Mouse (Mus musculus) B cell, adult (primary cell): ENCODE results near the gene Gpat2. TPM values are rescaled to one million over a fixed set of nuclear protein-coding genes. Genes with fewer than 3 reads are reported as not detected.

Experiments used
- total RNA-seq: library from RNA; stranded (reverse); gene quantifications from 4 replicates; pipeline ENCODE4 v1.2.4, GENCODE M21; 2023; ENCODE audit not compliant: inconsistent age

Gene Gpat2
- total RNA-seq: 0.33 to 0.55 TPM (median 0.33 TPM) in 3 of 4 replicates, not detected in the other

GRCm38 (mm10) chr2:127424977-127425376, at the start of gene Gpat2:
Gene Gpat2, plus strand, starts transcription at chr2:127425199.

GRCm38 (mm10) chr2:127444055-127444789, 19.2 kb downstream of the Gpat2 start, which contains the start of gene Fahd2a:
Gene Fahd2a, minus strand, starts transcription at chr2:127444565.

Other genes starting within 250 kb of the Gpat2 start
- 1.4 to 2.9 TPM (median 1.8 TPM) in 4 replicates for gene 1810024B03Rik, start 216.9 kb upstream of the Gpat2 start, total RNA-seq
- 157 to 172 TPM (median 169 TPM) in 4 replicates for gene Snrnp200, start 216.8 kb upstream of the Gpat2 start, total RNA-seq
- gene Ciao1, start 177.4 kb upstream of the Gpat2 start, total RNA-seq: 35.1 to 39.2 TPM (median 36.7 TPM) in 4 replicates
- gene Tmem127, start 177.3 kb upstream of the Gpat2 start, total RNA-seq: 43.4 to 48.2 TPM (median 45.3 TPM) in 4 replicates
- 78.6 to 99.8 TPM (median 87.2 TPM) in 4 replicates for gene Stard7, start 155.0 kb upstream of the Gpat2 start, total RNA-seq
- gene Dusp2, start 89.0 kb upstream of the Gpat2 start, total RNA-seq: 590 to 708 TPM (median 654 TPM) in 4 replicates
- gene Astl, start 86.6 kb upstream of the Gpat2 start, total RNA-seq: 0.57 to 1.2 TPM (median 0.86 TPM) in 4 replicates
- gene Adra2b, start 62.0 kb upstream of the Gpat2 start, total RNA-seq: not detected in 4 replicates
- gene Fahd2a, start 19.4 kb downstream of the Gpat2 start, total RNA-seq: 9.4 to 17.1 TPM (median 15.3 TPM) in 4 replicates
- gene Kcnip3, start 96.9 kb downstream of the Gpat2 start, total RNA-seq: not detected in 4 replicates
- gene Prom2, start 116.3 kb downstream of the Gpat2 start, total RNA-seq: not detected in 4 replicates
- gene Zfp661, start 161.9 kb downstream of the Gpat2 start, total RNA-seq: 4.5 to 7.9 TPM (median 6.3 TPM) in 4 replicates
- gene Mrps5, start 162.0 kb downstream of the Gpat2 start, total RNA-seq: 67.7 to 95.1 TPM (median 87.5 TPM) in 4 replicates
- not detected in 4 replicates for gene Mal, start 231.5 kb downstream of the Gpat2 start, total RNA-seq